Mouse (Mus musculus) lung, adult 2 months (tissue): ENCODE data around the gene Fbxw11.

Experiments used
- CTCF ChIP-seq: fragments of 200-500 bp; IDR thresholded peaks from 2 replicates; pipeline ENCODE4 v1.5.1; 2011; ENCODE audit warnings: mild to moderate bottlenecking, low read length, control low read depth; ENCODE audit not compliant: insufficient read depth
- POLR2A ChIP-seq: fragments of 200-500 bp; IDR thresholded peaks from 2 replicates; pipeline ENCODE4 v1.6.1; 2011; ENCODE audit warnings: low read depth, mild to moderate bottlenecking, control low read depth, low read length, borderline replicate concordance; ENCODE audit errors: extremely low read depth

DNA sequence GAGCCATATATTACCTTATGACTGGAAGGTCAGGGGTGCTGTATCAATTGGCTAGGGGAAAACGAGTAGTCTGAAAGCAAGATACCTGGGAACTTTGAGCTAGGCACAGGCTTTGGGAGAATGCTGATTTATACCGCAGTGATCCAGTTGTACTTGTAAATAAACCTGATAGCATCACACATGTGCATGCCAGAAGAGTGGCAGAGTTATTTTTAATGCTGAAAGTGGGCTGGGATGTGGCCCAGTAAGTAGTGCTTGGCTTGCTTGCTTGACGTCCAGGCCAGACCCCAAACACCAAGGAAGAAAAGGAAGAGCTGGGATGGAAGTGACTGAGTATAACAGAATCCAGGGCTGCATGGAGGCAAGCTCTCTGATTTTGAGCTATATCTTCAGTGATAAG lies 59.0 kb downstream of the Fbxw11 start:
- TF ChIP-seq POLR2A (no peak), CTCF (no peak)
